Mouse (Mus musculus): ENCODE measurements at regions not wholly inside any gene's neighbourhood (a gene's known extent, or its start where the extent isn't known, plus 50 kb on each side); places are given as distances from the start of the nearest gene placed in this dataset.

DNA sequence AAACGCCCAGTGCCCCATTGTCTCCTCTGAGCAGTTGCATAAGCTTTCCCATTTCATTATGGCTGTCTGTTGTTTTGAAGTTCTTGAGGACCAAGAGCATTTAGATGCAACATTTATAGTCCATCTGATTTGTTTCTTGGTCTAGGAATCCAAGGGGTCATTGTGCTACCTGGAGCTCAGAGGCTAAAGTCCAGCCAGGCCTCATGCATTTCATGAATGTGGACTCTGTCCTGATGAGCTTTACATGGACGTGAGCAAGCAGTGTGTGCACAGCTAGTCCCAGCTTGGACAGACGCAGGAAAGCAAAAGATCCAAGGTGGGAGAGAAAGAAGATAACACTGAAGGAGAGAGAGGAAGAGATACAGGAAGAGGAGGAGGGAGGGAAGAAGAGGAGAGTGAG, 496.0 kb upstream of the 3110018I06Rik start:
- no peaks in the 10 kb centered on the region for H3K9me3 ChIP-seq (replicated peaks; ENCODE audit: insufficient read depth, low read length)
- DNase-seq (ENCODE audit: low read depth, low spot score): no peak

DNA sequence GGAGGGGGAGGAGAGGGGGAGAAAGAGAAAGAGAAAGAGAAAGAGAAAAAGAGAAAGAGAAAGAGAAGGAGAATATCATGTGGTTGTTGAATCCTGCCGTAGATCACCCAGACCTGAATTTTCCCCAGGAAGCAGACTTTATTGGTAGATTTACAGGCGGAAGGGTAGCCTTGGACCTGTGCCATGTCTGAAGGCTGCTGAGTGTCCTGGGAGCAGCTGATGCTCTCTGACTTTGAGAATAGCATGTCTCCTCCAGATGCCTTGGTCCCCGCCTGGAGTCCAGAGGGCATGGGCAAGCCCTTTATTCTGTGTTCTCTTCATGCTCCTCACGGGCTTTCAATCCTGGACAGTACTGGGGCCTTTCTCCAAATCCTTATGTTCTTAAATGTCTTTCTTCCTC, 495.4 kb upstream of the 3110018I06Rik start:
- Histone ChIP-seq H3K27me3 (ENCODE audit: control insufficient read depth in 1 of 2, insufficient read depth in 2 of 2, low read length in 2 of 2) (no peaks in the 10 kb centered on the region), H3K9me3 (replicated peaks; ENCODE audit: insufficient read depth, low read length) (no peaks in the 10 kb centered on the region), H3K9ac (ENCODE audit: control insufficient read depth, low read depth, low read length, poor library complexity, severe bottlenecking) (no peak overlapping the region), H3K27ac (ENCODE audit: control insufficient read depth, low read depth, low read length) (no peak overlapping the region), H3K79me2 (ENCODE audit: control insufficient read depth, insufficient read depth, low read length, poor library complexity) (no peaks in the 10 kb centered on the region), H3K4me3 (ENCODE audit: control insufficient read depth in 1 of 2, insufficient read depth in 1 of 2, low read depth in 2 of 2, low read length in 2 of 2) (no peak overlapping the region), H3K36me3 (ENCODE audit: control insufficient read depth in 1 of 2, insufficient read depth in 2 of 2, low read length in 2 of 2) (no peaks in the 10 kb centered on the region), H3K4me1 (ENCODE audit: control insufficient read depth in 1 of 2, insufficient read depth in 2 of 2, low read length in 2 of 2) (no peaks in the 10 kb centered on the region)
- no peak for DNase-seq (ENCODE audit: low read depth, low spot score)
- TF ChIP-seq NELFE (IDR thresholded peaks at IDR 0.05; ENCODE audit: low read depth, low read length) (no peak), RAD21 (IDR thresholded peaks at IDR 0.05; ENCODE audit: low read depth, low read length) (no peak), MAZ (IDR thresholded peaks at IDR 0.05; ENCODE audit: low read depth, low read length) (no peak), MEF2A (IDR thresholded peaks at IDR 0.05; ENCODE audit: extremely low read depth, insufficient replicate concordance, low read depth, low read length, poor library complexity, severe bottlenecking) (no peak), MAX (IDR thresholded peaks at IDR 0.05; ENCODE audit: low read length) (no peak), CHD2 (IDR thresholded peaks at IDR 0.05; ENCODE audit: low read length) (no peak), MAFK (IDR thresholded peaks at IDR 0.05; ENCODE audit: borderline replicate concordance, low read depth, low read length) (no peak), GABPA (IDR thresholded peaks at IDR 0.05; ENCODE audit: low read depth, low read length) (no peak), KAT2A (conservative IDR thresholded peaks at IDR 0.05; ENCODE audit: low read depth, low read length) (no peak), JUND (IDR thresholded peaks at IDR 0.05; ENCODE audit: low read depth, low read length) (no peak), BHLHE40 (IDR thresholded peaks at IDR 0.05; ENCODE audit: borderline replicate concordance, low read depth, low read length) (no peak), ZC3H11A (IDR thresholded peaks at IDR 0.05; ENCODE audit: low read depth, low read length) (no peak), TCF12 (IDR thresholded peaks at IDR 0.05; ENCODE audit: low read depth, low read length) (no peak), EP300 (IDR thresholded peaks at IDR 0.05; ENCODE audit: low read depth in 1 of 2, low read length in 2 of 2) (no peak), MXI1 (IDR thresholded peaks at IDR 0.05; ENCODE audit: low read depth, low read length) (no peak), NRF1 (IDR thresholded peaks at IDR 0.05; ENCODE audit: insufficient read depth, low read depth, low read length, poor library complexity, severe bottlenecking) (no peak), MYC (IDR thresholded peaks at IDR 0.05; ENCODE audit: low read depth, low read length) (no peak), SMC3 (IDR thresholded peaks at IDR 0.05; ENCODE audit: low read depth, low read length) (no peak)

More for the DNA sequence above, 496.0 kb upstream of the 3110018I06Rik start:
- no peaks in the 10 kb centered on the region for H3K79me2 ChIP-seq (ENCODE audit: control insufficient read depth, insufficient read depth, low read length, poor library complexity)
- no peaks in the 10 kb centered on the region for H3K4me1 ChIP-seq (ENCODE audit: control insufficient read depth in 1 of 2, insufficient read depth in 2 of 2, low read length in 2 of 2)
- H3K4me3 ChIP-seq (ENCODE audit: control insufficient read depth in 1 of 2, insufficient read depth in 1 of 2, low read depth in 2 of 2, low read length in 2 of 2): no peak overlapping the region
- no peak for TF ChIP-seq HCFC1 (IDR thresholded peaks at IDR 0.05; ENCODE audit: low read depth, low read length)
- TF ChIP-seq EP300 (IDR thresholded peaks at IDR 0.05; ENCODE audit: low read depth in 1 of 2, low read length in 2 of 2): no peak
- TF ChIP-seq CHD1 (IDR thresholded peaks at IDR 0.05; ENCODE audit: low read depth, low read length): no peak
- no peak for TF ChIP-seq POLR2AphosphoS5 (IDR thresholded peaks at IDR 0.05; ENCODE audit: borderline replicate concordance, low read depth, low read length)
- no peak for TF ChIP-seq NELFE (IDR thresholded peaks at IDR 0.05; ENCODE audit: low read depth, low read length)
- no peak for TF ChIP-seq MAZ (IDR thresholded peaks at IDR 0.05; ENCODE audit: low read depth, low read length)
- TF ChIP-seq JUND (IDR thresholded peaks at IDR 0.05; ENCODE audit: low read depth, low read length): no peak
- TF ChIP-seq BHLHE40 (IDR thresholded peaks at IDR 0.05; ENCODE audit: borderline replicate concordance, low read depth, low read length): no peak
- TF ChIP-seq ZNF384 (IDR thresholded peaks at IDR 0.05; ENCODE audit: low read depth, low read length): no peak
- TF ChIP-seq CTCF (IDR thresholded peaks at IDR 0.05 in 2 of 3, conservative IDR thresholded peaks at IDR 0.05 in 1 of 3; ENCODE audit: control insufficient read depth in 1 of 3, insufficient read depth in 1 of 3, low read depth in 2 of 3, low read length in 3 of 3, poor library complexity in 1 of 3, severe bottlenecking in 1 of 3): no peak
- TF ChIP-seq NRF1 (IDR thresholded peaks at IDR 0.05; ENCODE audit: insufficient read depth, low read depth, low read length, poor library complexity, severe bottlenecking): no peak
- H3K27ac ChIP-seq (ENCODE audit: control insufficient read depth, low read depth, low read length): no peak overlapping the region
- H3K27me3 ChIP-seq (ENCODE audit: control insufficient read depth in 1 of 2, insufficient read depth in 2 of 2, low read length in 2 of 2): no peaks in the 10 kb centered on the region
- no peak overlapping the region for H3K9ac ChIP-seq (ENCODE audit: control insufficient read depth, low read depth, low read length, poor library complexity, severe bottlenecking)
- no peaks in the 10 kb centered on the region for H3K36me3 ChIP-seq (ENCODE audit: control insufficient read depth in 1 of 2, insufficient read depth in 2 of 2, low read length in 2 of 2)
